Mouse (Mus musculus) cerebellum, adult 2 months (tissue): ENCODE results near the gene Dffb. TPM values are rescaled to one million over a fixed set of nuclear protein-coding genes. Genes with fewer than 3 reads are reported as not detected.

Source experiments
- DNase-seq, 2 experiments: peaks; one replicate each; pipeline ENCODE4 v3.0.0; 2021
- H3K27ac ChIP-seq: fragments of 200-500 bp; 2 replicates; pipeline ENCODE4 v1.5.1; 2012; ENCODE audit warnings: low read length, control low read depth, inconsistent platforms; ENCODE audit not compliant: insufficient read depth
- H3K27me3 ChIP-seq: fragments of 200-500 bp; 2 replicates; pipeline ENCODE4 v1.6.1; 2012; ENCODE audit warnings: inconsistent platforms, mild to moderate bottlenecking, low read length, moderate library complexity; ENCODE audit not compliant: control insufficient read depth, insufficient read depth
- H3K4me1 ChIP-seq: fragments of 200-500 bp; 2 replicates; pipeline ENCODE4 v1.6.1; 2011; ENCODE audit warnings: low read length; ENCODE audit not compliant: control insufficient read depth, insufficient read depth
- H3K4me3 ChIP-seq: fragments of 200-500 bp; replicated peaks from 2 replicates; pipeline ENCODE3; 2011; ENCODE audit warnings: mild to moderate bottlenecking, low read depth, low read length, control low read depth; ENCODE audit not compliant: insufficient read depth
- CTCF ChIP-seq: fragments of 200-500 bp; IDR thresholded peaks from 2 replicates; pipeline ENCODE4 v1.5.1; 2011; ENCODE audit warnings: low read depth, mild to moderate bottlenecking, control low read depth, low read length, moderate library complexity, borderline replicate concordance; ENCODE audit not compliant: insufficient read depth
- POLR2A ChIP-seq: fragments of 200-500 bp; IDR thresholded peaks from 2 replicates; pipeline ENCODE4 v1.6.1; 2011; ENCODE audit warnings: low read length, control low read depth, borderline replicate concordance; ENCODE audit not compliant: insufficient read depth
- WGBS: fragments of 180-500 bp; shearing (Covaris S2); methylation state at CpG from one replicate; pipeline ENCODE4 v1.1.7; 2018; 5-methylcytosine and 5-hydroxymethylcytosine counted together
- polyA plus RNA-seq: library from polyadenylated mRNA; depleted of rRNA; stranded (reverse); fragments of >200 nt; gene quantifications from 2 replicates; pipeline ENCODE4 v1.2.3, GENCODE M21; 2012

Dffb gene
- polyA plus RNA-seq, 1 experiment = 21.6 TPM

DNA sequence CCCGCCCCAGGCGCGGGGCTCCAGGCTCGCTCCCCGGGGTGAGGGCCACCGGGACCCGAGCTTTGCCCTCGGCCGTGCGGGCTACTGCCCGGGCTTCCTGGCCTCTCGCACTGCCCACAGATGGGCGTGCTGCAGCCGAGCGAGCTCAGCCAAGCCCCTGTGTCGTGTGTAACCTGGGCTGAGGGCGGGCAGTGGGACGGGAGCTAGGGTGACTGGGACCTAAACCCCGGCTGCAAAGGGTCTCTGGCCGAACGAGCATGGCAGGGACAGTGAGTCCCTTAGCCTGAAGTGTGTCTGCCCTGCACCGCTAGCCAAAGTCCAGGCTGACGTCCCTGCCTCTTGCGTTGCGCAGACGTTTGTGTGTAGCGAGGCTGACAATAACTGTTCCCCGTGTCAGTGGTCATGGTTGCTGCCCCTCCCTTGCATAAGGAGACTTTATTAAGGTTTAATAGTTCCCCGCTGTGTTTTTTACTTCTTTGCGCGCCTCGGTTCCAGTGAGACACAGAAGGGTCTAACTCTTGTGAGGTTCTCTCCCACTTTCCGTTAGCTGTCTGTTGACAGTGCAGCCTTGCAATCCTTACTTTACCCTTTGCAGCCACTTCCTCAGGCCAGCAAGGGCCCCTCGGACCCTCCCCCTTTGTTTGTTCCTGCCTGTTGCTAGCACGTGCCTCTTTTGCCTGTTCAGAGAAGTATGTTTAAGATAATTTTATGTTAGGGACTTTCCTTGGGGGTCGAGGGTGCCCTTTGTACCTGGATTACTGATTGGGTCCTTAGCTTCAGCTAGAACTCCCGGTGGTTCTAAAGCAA lies 17.3 kb downstream of the Dffb start:
- Histone ChIP-seq H3K4me1 (peaks cover 7% of the 10 kb centered on the region; the same call in 1 of the 2 replicates), H3K27ac (no peak overlapping the region), H3K27me3 (no peaks in the 10 kb centered on the region), H3K4me3 (peak overlapping the region; percentile 78)
- no peak for TF ChIP-seq POLR2A
- no peak for TF ChIP-seq CTCF
- under 1% methylated on average over 37 of the region's 37 CpGs for WGBS
- no peak for DNase-seq

- Histone ChIP-seq H3K27ac (peak within 1 kb of the TSS; percentile 93), H3K4me3 (peak within 1 kb of the TSS; percentile 98), H3K27me3 (no peaks in the 10 kb centered on the region), H3K4me1 (peaks cover 7% of the 10 kb centered on the region; the same call in 1 of the 2 replicates)
- DNase-seq = peak; percentile 98
- TF ChIP-seq CTCF = no peak
- TF ChIP-seq POLR2A = peak; percentile 49; the same call in 1 of the 2 replicates
- WGBS = 2% methylated on average over 62 of the region's 67 CpGs
Observed at GRCm38 (mm10) chr4:153956569-153957405, 18.1 kb downstream of the Dffb start, which contains the start of gene A430005L14Rik. TSS of gene A430005L14Rik (plus strand) at chr4:153957237.

DNA sequence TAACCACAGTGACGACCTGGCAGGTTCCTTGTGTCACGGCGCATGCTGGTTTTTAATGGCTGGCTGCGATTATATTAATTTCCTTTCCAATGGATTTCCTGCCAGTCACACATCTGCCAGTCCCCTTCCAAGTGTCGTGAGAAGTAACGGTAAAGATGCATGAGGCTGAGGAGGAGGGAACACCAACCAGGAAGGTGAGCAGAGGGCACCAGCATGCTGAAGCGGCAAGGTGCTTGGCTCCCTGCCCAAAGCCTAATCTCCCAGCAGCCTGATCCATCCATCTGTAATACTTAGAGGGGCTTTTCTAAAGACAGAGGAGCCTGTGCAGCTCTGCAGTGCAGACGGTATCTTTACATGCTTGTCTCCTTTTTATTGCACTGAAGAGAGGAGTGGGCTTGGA lies 19.3 kb downstream of the Dffb start:
- TF ChIP-seq POLR2A (no peak), CTCF (no peak)
- WGBS = 16% methylated on average over 8 of the region's 8 CpGs

GRCm38 (mm10) chr4:153951692-153952091 lies 23.2 kb downstream of the Dffb start:
- H3K4me1 ChIP-seq = peaks cover 4% of the 10 kb centered on the region; the same call in 1 of the 2 replicates
- WGBS = 23% methylated on average over 5 of the region's 5 CpGs
- no peak overlapping the region for H3K4me3 ChIP-seq
- DNase-seq = no peak
- H3K27me3 ChIP-seq = no peaks in the 10 kb centered on the region; the same call in 1 of the 2 replicates
- TF ChIP-seq CTCF (no peak), POLR2A (no peak)
- no peak overlapping the region for H3K27ac ChIP-seq

More for the DNA sequence above, 19.3 kb downstream of the Dffb start:
- no peaks in the 10 kb centered on the region for H3K27me3 ChIP-seq
- peak; percentile 39 for DNase-seq
- no peak overlapping the region for H3K27ac ChIP-seq
- no peak overlapping the region for H3K4me3 ChIP-seq
- H3K4me1 ChIP-seq = peaks cover 7% of the 10 kb centered on the region; the same call in 1 of the 2 replicates

GRCm38 (mm10) chr4:153951150-153951549 lies 23.8 kb downstream of the Dffb start:
- WGBS = 39% methylated on average over 3 of the region's 3 CpGs
- TF ChIP-seq POLR2A (no peak), CTCF (no peak)
- Histone ChIP-seq H3K27me3 (no peaks in the 10 kb centered on the region; the same call in 1 of the 2 replicates), H3K27ac (no peak overlapping the region), H3K4me1 (peaks cover 4% of the 10 kb centered on the region; the same call in 1 of the 2 replicates), H3K4me3 (no peak overlapping the region)
- no peak for DNase-seq

- 69% methylated on average over 2 of the region's 2 CpGs for WGBS
- TF ChIP-seq POLR2A = no peak
- H3K4me1 ChIP-seq = no peaks in the 10 kb centered on the region
- DNase-seq = no peak
- H3K27ac ChIP-seq = no peak overlapping the region
- no peaks in the 10 kb centered on the region; the same call in 1 of the 2 replicates for H3K27me3 ChIP-seq
- H3K4me3 ChIP-seq = no peak overlapping the region
Observed at GRCm38 (mm10) chr4:153950372-153950771, 24.6 kb downstream of the Dffb start.

GRCm38 (mm10) chr4:153945741-153946140 lies 29.2 kb downstream of the Dffb start:
- Histone ChIP-seq H3K4me3 (no peak overlapping the region), H3K27me3 (no peaks in the 10 kb centered on the region; the same call in 1 of the 2 replicates), H3K27ac (no peak overlapping the region), H3K4me1 (no peaks in the 10 kb centered on the region)
- WGBS = 24% methylated on average over 6 of the region's 6 CpGs
- DNase-seq = no peak
- no peak for TF ChIP-seq CTCF
- no peak for TF ChIP-seq POLR2A

DNA sequence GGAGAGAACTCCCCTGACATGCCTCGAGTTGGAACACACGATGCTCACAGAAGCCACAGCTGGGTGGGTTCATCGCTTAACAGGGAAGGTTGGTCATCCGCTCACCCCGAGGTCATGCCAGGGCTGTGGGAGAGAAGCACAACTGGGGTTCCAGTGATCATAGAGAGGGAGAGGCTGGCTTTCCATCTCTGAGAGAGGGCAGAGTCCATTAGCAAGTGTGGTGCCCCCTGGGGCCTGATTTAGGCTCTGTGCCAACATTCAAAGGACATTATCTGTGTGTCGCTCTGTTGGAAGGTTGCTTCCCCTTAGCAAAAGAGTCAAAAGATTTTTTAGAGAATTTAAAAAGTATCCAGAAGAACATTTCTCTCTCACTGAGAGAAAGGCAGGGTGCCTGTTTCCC lies 30.7 kb downstream of the Dffb start:
- no peaks in the 10 kb centered on the region; the same call in 1 of the 2 replicates for H3K27me3 ChIP-seq
- no peak overlapping the region for H3K4me3 ChIP-seq
- H3K4me1 ChIP-seq = no peaks in the 10 kb centered on the region
- no peak for TF ChIP-seq CTCF
- TF ChIP-seq POLR2A = no peak
- 31% methylated on average over 6 of the region's 6 CpGs for WGBS
- no peak overlapping the region for H3K27ac ChIP-seq
- no peak for DNase-seq
